Mouse (Mus musculus): ENCODE measurements around the gene Lgr4.

- TF ChIP-seq FLI1 (IDR thresholded peaks at IDR 0.05; ENCODE audit: low read length) (no peak), GATA1 (IDR thresholded peaks at IDR 0.05; ENCODE audit: borderline replicate concordance, low read length) (no peak)
Observed at GRCm38 (mm10) chr2:109946426-109946825, 29.0 kb downstream of the Lgr4 start.

Data from megakaryocyte, embryonic 14.5 days (primary cell).